Mouse (Mus musculus): ENCODE data around the gene Cacna2d4.

- TF ChIP-seq CTCF (IDR thresholded peaks at IDR 0.05; ENCODE audit: borderline replicate concordance, control insufficient read depth, extremely low read depth, insufficient read depth, low read length, poor library complexity), result no peak
- TF ChIP-seq POLR2A (IDR thresholded peaks at IDR 0.05; ENCODE audit: control insufficient read depth, extremely low read depth, insufficient read depth, low read length, poor library complexity), result no peak
Observed at GRCm38 (mm10) chr6:119321752-119322151, 85.4 kb downstream of the Cacna2d4 start.
